Mouse (Mus musculus): Measurements from ENCODE around the gene 1500009C09Rik.

The 1500009C09Rik gene

GRCm38 (mm10) chr15:82252097-82252496 is at the start of gene 1500009C09Rik:
Gene 1500009C09Rik (plus strand): TSS chr15:82252397.
- DNase-seq, result no peak

- no peak for DNase-seq
These were observed 49.1 kb upstream of the 1500009C09Rik start for GRCm38 (mm10) chr15:82203090-82203489.

GRCm38 (mm10) chr15:82203611-82204351 is 48.4 kb upstream of the 1500009C09Rik start:
- no peak for DNase-seq

- no peak for DNase-seq
These were observed 47.4 kb upstream of the 1500009C09Rik start for GRCm38 (mm10) chr15:82204680-82205371.

- peak; percentile 56 for DNase-seq
These were observed 45.7 kb upstream of the 1500009C09Rik start for GRCm38 (mm10) chr15:82206365-82207104.

- no peak for DNase-seq
These were observed 45.1 kb upstream of the 1500009C09Rik start for GRCm38 (mm10) chr15:82207105-82207459.

- no peak for DNase-seq
These were observed 44.5 kb upstream of the 1500009C09Rik start for GRCm38 (mm10) chr15:82207504-82208219.

GRCm38 (mm10) chr15:82208307-82208706 is 43.9 kb upstream of the 1500009C09Rik start:
- DNase-seq, result no peak

GRCm38 (mm10) chr15:82209295-82210050 is 42.7 kb upstream of the 1500009C09Rik start:
- DNase-seq, result no peak

GRCm38 (mm10) chr15:82210801-82211200 is 41.4 kb upstream of the 1500009C09Rik start:
- DNase-seq, result no peak

GRCm38 (mm10) chr15:82211281-82211680 is 40.9 kb upstream of the 1500009C09Rik start:
- no peak for DNase-seq

- no peak for DNase-seq
These were observed 40.1 kb upstream of the 1500009C09Rik start for GRCm38 (mm10) chr15:82211911-82212751.

- DNase-seq, result no peak
These were observed 39.5 kb upstream of the 1500009C09Rik start, which contains the start of gene Shisa8 for GRCm38 (mm10) chr15:82212752-82213063. Gene Shisa8 (minus strand): TSS chr15:82212815.

GRCm38 (mm10) chr15:82213222-82213621 is 39.0 kb upstream of the 1500009C09Rik start:
- no peak for DNase-seq

GRCm38 (mm10) chr15:82215332-82216046 is 36.7 kb upstream of the 1500009C09Rik start:
- no peak for DNase-seq

- no peak for DNase-seq
These were observed 35.9 kb upstream of the 1500009C09Rik start for GRCm38 (mm10) chr15:82216142-82216827.

- DNase-seq, result no peak
These were observed 35.2 kb upstream of the 1500009C09Rik start for GRCm38 (mm10) chr15:82217039-82217438.

GRCm38 (mm10) chr15:82217980-82218379 is 34.2 kb upstream of the 1500009C09Rik start:
- DNase-seq, result no peak

- DNase-seq, result peak; percentile 41
These were observed 33.2 kb upstream of the 1500009C09Rik start for GRCm38 (mm10) chr15:82218778-82219666.

Measured in lung, postnatal 36 days (tissue).